In genomic region chr6:53572979-53573710, GRCm38 (mm10) we compare ENCODE assay signal across 8 mouse cellular contexts.
DNase-seq lines count a peak whose midpoint lies in the region; ATAC-seq and TF ChIP-seq lines count a peak whose summit lies in the region.

No protein-coding gene starts in this region.

- CTCF ChIA-PET in Patski (lab: Charles Lee): interaction anchor here (1.4 to 2.4 kb wide), 4 partner anchors 12 to 191 kb away, joined by 4 to 9 read pairs (median 4); no protein-coding TSS in a partner anchor

- POLR2A ChIA-PET in Patski (lab: Charles Lee): interaction anchor here (0.6 to 0.7 kb wide), 2 partner anchors 61 to 209 kb away, joined by 3 to 4 read pairs; no protein-coding TSS in a partner anchor

- H3K4me1 ChIP-seq in hindbrain, embryonic 11.5 days (replicated peaks; ENCODE audit: control insufficient read depth, insufficient read depth, low read length): no peaks in the 10 kb centered on the region; the same call in 1 of the 2 replicates
- H3K4me1 ChIP-seq in lung, embryonic 16.5 days (replicated peaks; ENCODE audit: control insufficient read depth, insufficient read depth, low read length): peaks cover 14% of the 10 kb centered on the region
- H3K4me1 ChIP-seq in olfactory bulb, adult 2 months (ENCODE audit: control insufficient read depth, insufficient read depth, low read length): peaks cover 12% of the 10 kb centered on the region

- WGBS in hindbrain, embryonic 11.5 days: 15% methylated on average over 15 of the region's 16 CpGs
- WGBS in lung, embryonic 16.5 days: 2% methylated on average over 15 of the region's 16 CpGs
- 5% methylated on average over 16 of the region's 16 CpGs for WGBS in olfactory bulb, adult 2 months

- no peak overlapping the region for H3K4me3 ChIP-seq in hindbrain, embryonic 11.5 days (ENCODE audit: low read depth, low read length)
- peak overlapping the region; percentile 50 for H3K4me3 ChIP-seq in lung, embryonic 16.5 days (ENCODE audit: low read length)
- H3K4me3 ChIP-seq in olfactory bulb, adult 2 months (ENCODE audit: insufficient read depth, low read depth, low read length): peak overlapping the region; percentile 20; the same call in 1 of the 2 replicates

- H3K36me3 ChIP-seq in hindbrain, embryonic 11.5 days (ENCODE audit: control insufficient read depth, insufficient read depth, low read length): no peaks in the 10 kb centered on the region
- H3K36me3 ChIP-seq in lung, embryonic 16.5 days (ENCODE audit: control insufficient read depth, insufficient read depth, low read length): no peaks in the 10 kb centered on the region

- no peaks in the 10 kb centered on the region for H3K9me3 ChIP-seq in hindbrain, embryonic 11.5 days (ENCODE audit: control insufficient read depth, low read length)
- no peaks in the 10 kb centered on the region for H3K9me3 ChIP-seq in lung, embryonic 16.5 days (ENCODE audit: control insufficient read depth, low read length)

- no peak for TF ChIP-seq CTCF in Patski (IDR thresholded peaks at IDR 0.05)
- TF ChIP-seq CTCF in olfactory bulb, adult 2 months (IDR thresholded peaks at IDR 0.05; ENCODE audit: insufficient read depth, low read depth, low read length): no peak

- peak; percentile 97 for ATAC-seq in Patski
- ATAC-seq in hindbrain, embryonic 11.5 days (ENCODE audit: low FRiP score): peak; percentile 70
- ATAC-seq in lung, embryonic 16.5 days (ENCODE audit: low read depth): peak; percentile 97

- H3K4me2 ChIP-seq in hindbrain, embryonic 11.5 days (replicated peaks; ENCODE audit: low read depth, low read length): 0 out of 2 replicates have a peak overlapping the region, but pooled peaks have one; percentile 12
- H3K4me2 ChIP-seq in lung, embryonic 16.5 days (ENCODE audit: low read depth, low read length): peak overlapping the region; percentile 61

- H3K27ac ChIP-seq in hindbrain, embryonic 11.5 days (ENCODE audit: low read depth, low read length): no peak overlapping the region
- peak overlapping the region; percentile 66 for H3K27ac ChIP-seq in lung, embryonic 16.5 days (ENCODE audit: low read length)
- H3K27ac ChIP-seq in olfactory bulb, adult 2 months (ENCODE audit: insufficient read depth, low read depth, low read length): no peak overlapping the region

- TF ChIP-seq POLR2A in olfactory bulb, adult 2 months (IDR thresholded peaks at IDR 0.05; ENCODE audit: insufficient read depth, low read depth, low read length): no peak

- H3K27me3 ChIP-seq in Patski: no peaks in the 10 kb centered on the region
- no peaks in the 10 kb centered on the region for H3K27me3 ChIP-seq in hindbrain, embryonic 11.5 days (ENCODE audit: control insufficient read depth, insufficient read depth, low read length)
- H3K27me3 ChIP-seq in lung, embryonic 16.5 days (ENCODE audit: control insufficient read depth, insufficient read depth, low read depth, low read length): no peaks in the 10 kb centered on the region

- peak; percentile 98 for DNase-seq in Patski (ENCODE audit: low read depth, low spot score)
- DNase-seq in cerebellum, postnatal 25 days: peak; percentile 87 to 93
- peak; percentile 43 to 61 for DNase-seq in frontal cortex, postnatal 25 days (ENCODE audit: low spot score in 2 of 2)
- DNase-seq in hindbrain, embryonic 11.5 days (ENCODE audit: low spot score): peak; percentile 68
- DNase-seq in layer of hippocampus, postnatal 10 days (ENCODE audit: low spot score in 2 of 2): peak; percentile 70 to 79
- peak; percentile 60 for DNase-seq in yolk sac, embryonic 10.5 days (ENCODE audit: low spot score)

- in situ Hi-C loops in Patski (cut with MboI; ENCODE audit: low pct_unique_long_range_greater_than_20kb): loop anchor here (10.0 kb wide), 1 partner anchor 152 kb away; no protein-coding TSS in a partner anchor

- H3K9ac ChIP-seq in hindbrain, embryonic 11.5 days (ENCODE audit: low read depth, low read length): no peak overlapping the region
- peak overlapping the region; percentile 59 for H3K9ac ChIP-seq in lung, embryonic 16.5 days (ENCODE audit: low read length)
